8 mouse cellular contexts compared by ENCODE assay signal in genomic region chr19:8798264-8798946, GRCm38 (mm10). TPM values are rescaled to one million over a fixed set of nuclear protein-coding genes. Genes with fewer than 3 reads are reported as not detected.
DNase-seq lines count a peak whose midpoint lies in the region; ATAC-seq and TF ChIP-seq lines count a peak whose summit lies in the region.

Gene Polr2g (minus strand): TSS chr19:8798577.

- ATAC-seq in forebrain, embryonic 15.5 days (replicated peaks), result peak; percentile 75
- peak; percentile 63 for ATAC-seq in neutrophil, adult 5-6 weeks (ENCODE audit: extremely low read depth, insufficient number of reproducible peaks, low FRiP score, poor library complexity, severe bottlenecking)

- H3K4me2 ChIP-seq in forebrain, embryonic 15.5 days (replicated peaks), result peak within 1 kb of the TSS; percentile 89

- H3K27me3 ChIP-seq in forebrain, embryonic 15.5 days, result no peaks in the 10 kb centered on the region

- TF ChIP-seq POLR2A in lung, adult 2 months (IDR thresholded peaks at IDR 0.05; ENCODE audit: borderline replicate concordance, extremely low read depth, low read depth, low read length), result peak; percentile 84; the same call in 1 of the 2 replicates

- H3K27ac ChIP-seq in ES-E14 (ENCODE audit: insufficient read depth, low read depth, low read length, poor library complexity, severe bottlenecking), result peak within 1 kb of the TSS; percentile 23; the same call in 1 of the 2 replicates
- peak within 1 kb of the TSS; percentile 70 for H3K27ac ChIP-seq in forebrain, embryonic 15.5 days (replicated peaks)

- 2% methylated on average over 25 of the region's 25 CpGs for WGBS in forebrain, embryonic 15.5 days
- WGBS in lung, adult 2 months, result under 1% methylated on average over 25 of the region's 25 CpGs

- H3K4me3 ChIP-seq in ES-E14 (ENCODE audit: insufficient read depth in 1 of 2, low read depth in 1 of 2, low read length in 2 of 2, poor library complexity in 1 of 2, severe bottlenecking in 1 of 2), result peak within 1 kb of the TSS; percentile 82 to 94
- H3K4me3 ChIP-seq in forebrain, embryonic 15.5 days, result peak within 1 kb of the TSS; percentile 78
- H3K4me3 ChIP-seq in lung, adult 2 months (replicated peaks; ENCODE audit: extremely low read depth, low read depth, low read length), result peak within 1 kb of the TSS; percentile 82

- H3K4me1 ChIP-seq in ES-E14 (ENCODE audit: control insufficient read depth in 2 of 2, insufficient read depth in 2 of 2, low read length in 2 of 2, poor library complexity in 1 of 2), result peaks cover 3 to 6% of the 10 kb centered on the region in 2 experiments; a peak in 2 of 4 replicates
- peaks cover 32% of the 10 kb centered on the region for H3K4me1 ChIP-seq in forebrain, embryonic 15.5 days
- H3K4me1 ChIP-seq in lung, adult 2 months (ENCODE audit: control insufficient read depth, insufficient read depth, low read length), result peaks cover 5% of the 10 kb centered on the region; the same call in 1 of the 2 replicates

- DNase-seq in ES-E14 (ENCODE audit: low read depth, low spot score), result peak; percentile 85
- peak; percentile 91 for DNase-seq in cerebellum, adult 11-12 months
- DNase-seq in heart, postnatal 25 days (ENCODE audit: low spot score), result peak; percentile 87
- peak; percentile 84 to 94 for DNase-seq in layer of hippocampus, adult 18-20 months (ENCODE audit: low spot score in 2 of 2)
- peak; percentile 86 for DNase-seq in lung, adult 2 months
- DNase-seq in thymus, adult 18-20 months, result peak; percentile 82 to 88

- H3K9me3 ChIP-seq in ES-E14 (ENCODE audit: control insufficient read depth, insufficient read depth, low read depth, low read length), result no peaks in the 10 kb centered on the region
- H3K9me3 ChIP-seq in forebrain, embryonic 15.5 days, result no peaks in the 10 kb centered on the region

- intact Hi-C loops in heart, postnatal 25 days (cut with DNase I), result loop anchor here (2.0 kb wide), 1 partner anchor 20 kb away; the partner anchor contains the start of gene Ttc9c

- TF ChIP-seq CTCF in lung, adult 2 months (IDR thresholded peaks at IDR 0.05; ENCODE audit: insufficient read depth, low read length), result no peak

- in situ Hi-C loops in ES-E14 (cut with MboI; ENCODE audit: low sequenced_read_pairs in 2 of 2, unreplicated experiment in 2 of 2), result no loop called here

- peak within 1 kb of the TSS; percentile 85 for H3K9ac ChIP-seq in ES-E14 (ENCODE audit: insufficient read depth, low read depth, low read length, poor library complexity, severe bottlenecking)
- H3K9ac ChIP-seq in forebrain, embryonic 15.5 days (replicated peaks), result peak within 1 kb of the TSS; percentile 74

- H3K36me3 ChIP-seq in ES-E14 (ENCODE audit: control insufficient read depth, insufficient read depth, low read length, poor library complexity, severe bottlenecking), result peaks cover 11% of the 10 kb centered on the region
- peaks cover 21% of the 10 kb centered on the region for H3K36me3 ChIP-seq in forebrain, embryonic 15.5 days

TF ChIP-seq in ES-E14, 5 proteins besides CTCF, POLR2A, EP300 and RAD21:
- TF ChIP-seq CHD2 (IDR thresholded peaks at IDR 0.05; ENCODE audit: low read depth, low read length) (0 out of 2 replicates have a peak, but pooled peaks have one; percentile 9), ZNF384 (IDR thresholded peaks at IDR 0.05; ENCODE audit: low read depth, low read length) (no peak)
TF ChIP-seq in ES-E14: peak in this region for 1.

RNA-seq across cellular contexts. Expression of gene Polr2g, which starts in this region (rescaled TPM):
- total RNA-seq in ES-E14 (2012; rRNA removed), result 113 and 144 TPM in 2 replicates
- polyA plus RNA-seq in forebrain, embryonic 15.5 days (2015; fragmentation: Nextera tagmentation; extraction: Ambion mirVana), result 162 and 169 TPM in 2 replicates
- total RNA-seq in heart, postnatal 25 days (2021), result 10 to 100 TPM; 53.4 to 62.4 TPM
- 100 to 1,000 TPM; 106 to 111 TPM for total RNA-seq in layer of hippocampus, adult 18-20 months (2021)
- 26.2 and 42.5 TPM in 2 replicates for polyA plus RNA-seq in lung, adult 2 months (2012; rRNA removed)
- 30.0 and 32.5 TPM in 2 replicates for total RNA-seq in neutrophil, adult 5-6 weeks (2017)

Comparison
In these comparisons a context has a peak if more than half of its experiments do, and no peak if none do; other contexts are left out.
1. Peak in every context shown above with its lines: DNase-seq, ATAC-seq, H3K4me3 ChIP-seq and H3K27ac ChIP-seq.